Mouse (Mus musculus) gastrocnemius, postnatal 14 days (tissue): ENCODE results near the gene Gm6710. TPM values are rescaled to one million over a fixed set of nuclear protein-coding genes. Genes with fewer than 3 reads are reported as not detected.
"Not testable (repeated sequence)": the region's sequence is repeated elsewhere in the genome, so short reads cannot be mapped to it uniquely, and the experiment has no call there.

Experiments
- DNase-seq: peaks from one replicate; pipeline ENCODE4 v3.0.0; 2021; ENCODE audit warnings: mixed read lengths
- intact Hi-C: fragments of 180-260 bp; cut with DNase I; formaldehyde crosslinking; loops from one replicate; pipeline ENCODE4 v1.15.1; 2025; ENCODE audit warnings: low total_unique reads
- long read RNA-seq, 2 experiments: library from polyadenylated mRNA; stranded (forward); transcript quantifications; one replicate each; pipeline ENCODE4 v2.0.0; 2021
- total RNA-seq, 2 experiments: library from RNA; stranded (reverse); gene quantifications; 2 replicates each; pipeline ENCODE4 v1.2.3; 2021

Gene Gm6710
- total RNA-seq: 1 to 10 TPM; 7.1 to 7.7 TPM
- long read RNA-seq, experiment 1, partial matches to known transcripts: 0 of 6 reads
- long read RNA-seq, experiment 1, other reads (novel, unspliced or antisense): 3 of 6 reads
- long read RNA-seq, experiment 2, partial matches to known transcripts: 0 of 6 reads
- long read RNA-seq, experiment 2, other reads (novel, unspliced or antisense): 2 of 6 reads

- DNase-seq, intact Hi-C loops: not testable (repeated sequence)
These were observed at the start of gene Gm6710 for GRCm38 (mm10) chr2:175869024-175869423. Gene Gm6710, plus strand, starts transcription at chr2:175869219.

Other genes starting within 250 kb of the Gm6710 start
- gene Gm11007, start 225.2 kb upstream of the Gm6710 start, total RNA-seq: not detected
- not detected for gene Zfp969, start 165.6 kb upstream of the Gm6710 start, total RNA-seq
- gene Gm2007, start 127.7 kb upstream of the Gm6710 start, total RNA-seq: not detected
- gene Gm14288, start 68.1 kb upstream of the Gm6710 start, total RNA-seq: 1 to 10 TPM in 1 of 2 experiments, not detected in 1; 3.4 TPM
- 1 to 10 TPM; 2.3 to 2.4 TPM for gene Zfp966, start 61.9 kb downstream of the Gm6710 start, total RNA-seq
- 10 to 100 TPM; 11.6 to 12.0 TPM for gene Gm2026, start 96.1 kb downstream of the Gm6710 start, total RNA-seq